Mouse (Mus musculus): ENCODE measurements at regions not wholly inside any gene's neighbourhood (a gene's known extent, or its start where the extent isn't known, plus 50 kb on each side); places are given as distances from the start of the nearest gene placed in this dataset.

GRCm38 (mm10) chr19:14128397-14129209 lies 215.3 kb downstream of the Olfr1505 start:
- TF ChIP-seq CTCF (IDR thresholded peaks at IDR 0.05; ENCODE audit: extremely low read depth, insufficient read depth, insufficient read length, insufficient replicate concordance) (no peak), POLR2A (IDR thresholded peaks at IDR 0.05; ENCODE audit: low read depth, low read length) (no peak)

Data from spleen, adult 2 months (tissue).